Mouse (Mus musculus) embryonic stem cell, embryonic (primary cell): ENCODE measurements around the gene Ptprg.

Experiments
- CTCF ChIA-PET, 4 experiments: fragments of 300-600 bp in 2 of 4; fragments of 350-600 bp in 2 of 4; sonication (Branson Sonifier 250); formaldehyde crosslinking; loops; one replicate each; lab custom pipeline; 2022; ENCODE audit warnings: inconsistent platforms in 2 of 4; lab: Charles Lee
- POLR2A ChIA-PET, 4 experiments: fragments of 300-600 bp in 2 of 4; fragments of 350-600 bp in 2 of 4; sonication (Branson Sonifier 250); formaldehyde crosslinking; loops; one replicate each; lab custom pipeline; 2022; ENCODE audit warnings: antibody characterized with exemption in 4 of 4, inconsistent platforms in 1 of 4; lab: Charles Lee

Gene Ptprg

GRCm38 (mm10) chr14:11718201-11718600 lies 164.9 kb downstream of the Ptprg start:
- ChIA-PET POLR2A (interaction anchor here in 1 of 4 experiments (0.8 kb wide), 1 partner anchor 17 kb away, joined by 3 read pairs; no protein-coding TSS in a partner anchor), CTCF (no interaction called here)

GRCm38 (mm10) chr14:11719259-11719658 lies 165.9 kb downstream of the Ptprg start:
- POLR2A ChIA-PET = no interaction called here

DNA sequence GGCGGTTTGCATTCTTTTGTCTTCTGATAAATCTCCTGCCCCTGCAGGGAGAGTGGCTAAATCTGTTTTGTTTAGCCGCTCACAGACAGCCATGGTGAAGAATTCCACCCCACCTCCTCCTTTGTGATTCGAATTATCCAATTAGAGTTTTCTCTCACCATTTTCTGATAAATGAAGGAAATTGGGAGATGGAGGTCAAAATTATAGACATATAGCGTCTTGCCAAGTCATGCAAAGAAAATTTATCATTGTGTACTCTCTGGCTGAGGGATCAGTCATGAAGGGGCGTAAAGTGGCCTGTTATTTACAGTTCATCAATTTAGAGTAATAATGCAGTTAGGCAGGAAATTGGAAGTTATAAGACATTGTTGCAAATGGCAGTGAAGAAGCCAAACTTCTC lies 168.8 kb downstream of the Ptprg start:
- CTCF ChIA-PET = no interaction called here
- POLR2A ChIA-PET = interaction anchor here in 1 of 4 experiments (0.7 kb wide), 1 partner anchor 8 kb away, joined by 3 read pairs; no protein-coding TSS in a partner anchor

More at GRCm38 (mm10) chr14:11719259-11719658, 165.9 kb downstream of the Ptprg start:
- CTCF ChIA-PET = no interaction called here

GRCm38 (mm10) chr14:11723876-11724275 lies 170.5 kb downstream of the Ptprg start:
- ChIA-PET POLR2A (interaction anchor here in 1 of 4 experiments (0.9 to 1.1 kb wide), 3 partner anchors 17 to 170 kb away, joined by 3 to 4 read pairs (median 3); no protein-coding TSS in a partner anchor), CTCF (no interaction called here)

GRCm38 (mm10) chr14:11731223-11731920 lies 178.0 kb downstream of the Ptprg start:
- POLR2A ChIA-PET = no interaction called here
- CTCF ChIA-PET = interaction anchor here in 1 of 4 experiments (0.6 kb wide), 1 partner anchor 407 kb away, joined by 4 read pairs; no protein-coding TSS in a partner anchor

DNA sequence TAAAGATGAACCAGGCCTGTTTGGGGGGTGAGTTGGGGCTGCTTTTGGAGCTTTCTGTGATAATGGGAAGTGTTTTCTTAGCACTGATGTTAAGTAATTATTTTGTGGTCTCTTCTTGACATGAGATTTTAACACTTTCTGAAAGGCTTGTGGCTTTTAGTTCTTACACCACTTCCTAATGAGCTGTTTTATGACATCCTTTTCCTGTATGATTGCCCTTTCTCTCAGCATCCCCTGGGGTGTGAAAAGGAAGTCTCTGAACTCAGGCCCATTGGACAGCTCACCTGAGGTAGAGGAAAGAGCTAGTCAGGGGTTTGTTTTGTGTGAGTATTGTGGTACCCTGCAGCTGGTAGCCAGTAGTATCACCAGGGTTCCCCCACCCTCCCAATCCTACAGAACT lies 179.0 kb downstream of the Ptprg start:
- ChIA-PET POLR2A (interaction anchor here in 2 of 4 experiments (0.6 to 1.5 kb wide), 6 partner anchors 19 to 831 kb away, joined by 3 to 4 read pairs (median 3); no protein-coding TSS in a partner anchor), CTCF (interaction anchor here in 2 of 4 experiments (0.6 kb wide), 3 partner anchors 10 to 406 kb away, joined by 3 to 5 read pairs (median 4); no protein-coding TSS in a partner anchor)

DNA sequence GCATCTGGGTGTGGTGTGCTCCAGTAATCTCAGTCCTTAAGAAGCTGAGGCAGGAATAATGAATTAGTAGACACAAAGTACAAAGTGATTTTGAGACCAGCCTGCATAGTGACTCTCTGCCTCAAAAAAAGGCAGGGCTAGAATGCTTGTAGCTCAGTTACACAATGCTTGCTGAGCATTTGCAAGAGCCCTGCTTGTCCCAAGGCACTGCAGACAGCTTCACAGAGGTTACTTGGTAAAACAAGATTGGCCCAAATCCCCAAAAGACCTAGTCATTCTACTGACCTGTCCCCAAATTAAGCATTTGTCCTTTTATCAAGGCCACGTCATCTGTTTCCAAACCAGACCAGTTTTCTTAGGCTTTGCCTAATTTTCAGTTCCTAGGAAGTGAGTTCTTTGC lies 190.4 kb downstream of the Ptprg start:
- POLR2A ChIA-PET = no interaction called here
- CTCF ChIA-PET = interaction anchor here in 1 of 4 experiments (0.7 kb wide), 1 partner anchor 12 kb away, joined by 3 read pairs; no protein-coding TSS in a partner anchor

GRCm38 (mm10) chr14:11752678-11753077 lies 199.3 kb downstream of the Ptprg start:
- ChIA-PET CTCF (no interaction called here), POLR2A (interaction anchor here in 1 of 4 experiments (0.5 to 2.3 kb wide), 6 partner anchors 10 to 590 kb away, joined by 3 to 6 read pairs (median 3); no protein-coding TSS in a partner anchor)

DNA sequence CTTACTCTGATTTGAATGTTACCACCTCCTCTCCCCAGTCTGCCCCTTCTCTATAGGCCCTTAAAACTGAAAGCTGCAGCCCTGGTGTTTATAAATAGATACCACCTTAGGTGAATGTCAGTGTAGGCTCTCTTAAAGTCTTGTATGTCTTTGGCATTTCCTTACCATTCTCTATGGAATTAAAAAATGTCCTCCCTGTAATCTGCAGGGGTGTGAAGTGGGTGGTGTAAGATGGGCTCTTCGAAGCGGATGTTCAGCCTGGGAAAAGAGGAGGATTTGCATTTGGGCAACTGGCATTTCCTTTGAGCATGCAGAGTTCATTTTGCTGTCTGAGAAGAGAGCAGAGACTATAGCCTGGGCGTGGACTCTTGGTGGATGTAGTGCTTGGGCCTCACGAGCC lies 201.3 kb downstream of the Ptprg start:
- CTCF ChIA-PET = no interaction called here
- POLR2A ChIA-PET = interaction anchor here in 2 of 4 experiments (0.9 to 1.3 kb wide), 3 partner anchors 22 to 201 kb away, joined by 3 read pairs; no protein-coding TSS in a partner anchor

GRCm38 (mm10) chr14:11758185-11758584 lies 204.9 kb downstream of the Ptprg start:
- POLR2A ChIA-PET = no interaction called here
- CTCF ChIA-PET = no interaction called here

- ChIA-PET CTCF (no interaction called here), POLR2A (interaction anchor here in 2 of 4 experiments (0.6 to 0.8 kb wide), 2 partner anchors 9 to 366 kb away, joined by 3 read pairs; no protein-coding TSS in a partner anchor)
These were observed 206.0 kb downstream of the Ptprg start for GRCm38 (mm10) chr14:11759356-11759755.

DNA sequence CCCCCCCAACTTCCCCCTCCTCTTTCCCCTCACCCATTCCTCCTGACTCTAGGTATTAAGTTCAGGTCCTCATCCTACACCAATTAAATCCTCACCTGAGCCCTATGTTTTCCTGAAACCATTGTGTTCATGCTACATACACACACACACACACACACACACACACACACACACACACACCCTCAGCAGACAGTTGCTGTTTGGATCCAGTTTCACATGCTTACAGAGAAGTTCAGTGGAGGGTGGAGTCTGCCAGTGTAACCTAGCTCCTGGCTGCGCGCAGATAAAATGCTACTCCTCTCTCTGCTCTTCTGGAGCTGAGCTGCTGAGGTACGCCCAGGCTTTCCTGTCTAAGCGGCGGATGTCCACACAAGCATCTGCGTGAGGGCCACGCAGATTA lies 209.7 kb downstream of the Ptprg start:
- POLR2A ChIA-PET = interaction anchor here in 2 of 4 experiments (0.7 to 1.9 kb wide), 7 partner anchors 10 to 345 kb away, joined by 3 to 6 read pairs (median 4); no protein-coding TSS in a partner anchor
- CTCF ChIA-PET = no interaction called here

DNA sequence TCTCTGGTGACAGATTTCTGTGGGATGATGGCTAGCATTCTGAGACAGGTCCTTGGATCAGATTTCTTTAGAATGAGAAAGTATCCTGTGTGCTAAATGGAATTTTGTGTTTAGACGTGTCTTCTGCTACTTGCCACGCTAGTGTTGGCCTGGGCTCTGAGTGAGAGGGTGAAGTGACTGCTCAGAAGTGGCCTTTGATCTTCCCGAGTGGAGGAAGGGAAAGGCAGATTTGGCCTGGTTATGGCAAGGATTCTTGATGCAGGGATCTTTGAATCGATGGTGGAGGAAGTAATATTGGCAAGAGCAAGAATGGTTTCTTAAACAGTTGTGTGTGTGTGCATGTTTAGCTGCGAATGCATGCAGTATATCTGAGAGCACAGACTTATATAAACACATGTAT lies 219.4 kb downstream of the Ptprg start:
- ChIA-PET CTCF (no interaction called here), POLR2A (interaction anchor here in 1 of 4 experiments (3.5 kb wide), 1 partner anchor 11 kb away, joined by 22 read pairs; no protein-coding TSS in a partner anchor)

- ChIA-PET CTCF (no interaction called here), POLR2A (interaction anchor here in 2 of 4 experiments (0.5 to 3.5 kb wide), 12 partner anchors 10 to 357 kb away, joined by 3 to 22 read pairs (median 4); no protein-coding TSS in a partner anchor)
These were observed 221.2 kb downstream of the Ptprg start for GRCm38 (mm10) chr14:11774476-11775037.

GRCm38 (mm10) chr14:11775204-11775603 lies 221.9 kb downstream of the Ptprg start:
- ChIA-PET POLR2A (interaction anchor here in 2 of 4 experiments (0.5 to 3.5 kb wide), 11 partner anchors 9 to 356 kb away, joined by 3 to 22 read pairs (median 5); no protein-coding TSS in a partner anchor), CTCF (no interaction called here)

DNA sequence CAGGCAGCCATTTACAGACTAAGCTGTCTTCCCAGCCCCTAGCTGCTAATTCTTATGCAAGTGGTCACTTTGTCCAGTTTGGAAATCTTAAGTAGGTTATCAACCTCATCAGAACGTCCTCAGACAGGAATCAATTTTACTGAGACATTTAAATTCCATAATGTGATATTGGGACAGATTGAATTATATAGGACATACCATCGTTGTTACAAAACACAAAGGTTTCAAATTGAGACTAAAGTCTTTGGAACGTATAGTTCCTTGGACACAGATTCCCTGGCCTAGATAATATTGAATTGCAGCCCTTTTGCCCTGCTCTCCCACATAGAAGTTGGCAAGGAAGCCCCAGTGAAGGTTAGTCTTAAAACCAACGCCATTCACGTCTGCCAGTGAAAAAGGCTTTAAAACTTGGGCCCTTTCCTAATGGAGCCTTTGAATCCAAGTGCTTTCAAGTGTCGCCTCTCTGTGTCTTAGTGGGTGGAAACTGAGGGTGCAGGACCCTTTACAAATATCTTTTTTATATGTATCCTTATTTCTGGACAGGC lies 222.7 kb downstream of the Ptprg start:
- ChIA-PET CTCF (no interaction called here), POLR2A (interaction anchor here in 1 of 4 experiments (0.6 to 3.5 kb wide), 7 partner anchors 8 to 221 kb away, joined by 3 to 22 read pairs (median 5); no protein-coding TSS in a partner anchor)

DNA sequence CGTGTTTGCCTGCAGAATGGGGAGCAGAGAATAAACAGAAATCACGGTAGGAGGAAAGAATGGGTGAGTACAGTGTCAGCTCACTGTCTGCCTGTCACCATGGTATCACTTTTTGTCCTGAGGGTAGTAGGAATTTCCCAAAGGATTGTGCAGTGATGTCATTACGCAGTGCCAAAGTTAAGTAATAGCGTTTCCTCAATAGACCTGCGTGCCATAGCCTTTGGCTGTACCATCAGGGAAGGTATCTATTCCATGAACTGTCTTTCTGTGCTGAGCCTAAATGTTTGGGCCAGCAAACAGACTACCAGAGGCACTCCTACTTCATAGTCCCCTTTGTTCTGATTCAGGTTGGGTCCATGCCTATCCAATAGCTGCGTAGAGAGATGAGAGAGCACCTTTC lies 223.2 kb downstream of the Ptprg start:
- CTCF ChIA-PET = no interaction called here
- POLR2A ChIA-PET = interaction anchor here in 1 of 4 experiments (0.6 kb wide), 1 partner anchor 34 kb away, joined by 3 read pairs; no protein-coding TSS in a partner anchor

DNA sequence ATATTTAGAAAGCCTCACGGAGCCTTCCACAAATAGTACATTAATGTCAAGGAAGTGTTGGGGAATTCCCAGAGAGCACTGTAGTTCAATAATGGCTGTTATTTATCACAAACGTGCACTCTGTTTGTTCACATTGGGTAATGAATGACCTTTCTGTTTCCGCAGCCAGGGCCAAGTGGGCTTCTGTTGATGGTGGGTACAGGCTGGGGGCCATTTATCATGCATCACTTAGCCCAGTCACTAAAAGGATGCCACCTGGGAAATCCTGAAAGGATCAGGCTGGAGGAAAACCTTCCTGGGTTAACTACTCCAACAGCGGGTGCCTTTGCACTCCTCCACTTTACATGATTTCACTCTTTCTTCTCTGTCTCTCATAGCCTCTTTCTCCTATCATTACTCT lies 237.9 kb downstream of the Ptprg start:
- ChIA-PET CTCF (no interaction called here), POLR2A (no interaction called here)

- CTCF ChIA-PET = no interaction called here
- POLR2A ChIA-PET = interaction anchor here in 1 of 4 experiments (0.8 to 1.7 kb wide), 3 partner anchors 15 to 38 kb away, joined by 3 to 6 read pairs (median 4); no protein-coding TSS in a partner anchor
These were observed 240.5 kb downstream of the Ptprg start for GRCm38 (mm10) chr14:11793847-11794246.
